Mouse (Mus musculus): ENCODE data around the gene Anapc2. TPM values are rescaled to one million over a fixed set of nuclear protein-coding genes. Genes with fewer than 3 reads are reported as not detected.

Gene Anapc2
- polyA plus RNA-seq, 1 experiment from 2014 or later, result 141 TPM

GRCm38 (mm10) chr2:25331470-25331869 lies 59.2 kb downstream of the Anapc2 start:
- peak overlapping the region; percentile 94; the same call in 1 of the 2 replicates for H3K27ac ChIP-seq (replicated peaks)
- peaks cover 31% of the 10 kb centered on the region for H3K36me3 ChIP-seq
- no peaks in the 10 kb centered on the region for H3K9me3 ChIP-seq (replicated peaks)
- peaks cover 26% of the 10 kb centered on the region for H3K4me1 ChIP-seq
- H3K27me3 ChIP-seq (ENCODE audit: low read depth, poor library complexity, severe bottlenecking), result no peaks in the 10 kb centered on the region
- 66% methylated on average over 9 of the region's 9 CpGs for WGBS
- peak overlapping the region; percentile 91 for H3K4me3 ChIP-seq
- DNase-seq (ENCODE audit: low spot score), result no peak

GRCm38 (mm10) chr2:25332286-25333160 lies 60.2 kb downstream of the Anapc2 start, which contains the start of gene Man1b1:
Gene Man1b1 (plus strand): TSS chr2:25332338.
- peak within 1 kb of the TSS; percentile 94 for H3K27ac ChIP-seq (replicated peaks)
- peak; percentile 99 for DNase-seq (ENCODE audit: low spot score)
- peaks cover 26% of the 10 kb centered on the region for H3K4me1 ChIP-seq
- peaks cover 41% of the 10 kb centered on the region for H3K36me3 ChIP-seq
- H3K9me3 ChIP-seq (replicated peaks), result no peaks in the 10 kb centered on the region
- peak within 1 kb of the TSS; percentile 91 for H3K4me3 ChIP-seq
- under 1% methylated on average over 78 of the region's 78 CpGs for WGBS
- no peaks in the 10 kb centered on the region for H3K27me3 ChIP-seq (ENCODE audit: low read depth, poor library complexity, severe bottlenecking)

- peaks cover 26% of the 10 kb centered on the region for H3K4me1 ChIP-seq
- H3K27me3 ChIP-seq (ENCODE audit: low read depth, poor library complexity, severe bottlenecking), result no peaks in the 10 kb centered on the region
- WGBS, result 93% methylated on average over 2 of the region's 2 CpGs
- DNase-seq (ENCODE audit: low spot score), result no peak
- no peaks in the 10 kb centered on the region for H3K9me3 ChIP-seq (replicated peaks)
- peaks cover 52% of the 10 kb centered on the region for H3K36me3 ChIP-seq
- H3K27ac ChIP-seq (replicated peaks), result no peak overlapping the region; the same call in 1 of the 2 replicates
- H3K4me3 ChIP-seq, result peak overlapping the region; percentile 91
Observed at GRCm38 (mm10) chr2:25333569-25333968, 61.3 kb downstream of the Anapc2 start.

Other genes starting within 250 kb of the Anapc2 start
- gene Nsmf, start 218.1 kb upstream of the Anapc2 start, polyA plus RNA-seq (2016; fragmentation: Nextera tagmentation; extraction: Ambion mirVana), result 66.4 and 84.9 TPM in 2 replicates
- gene Entpd8, start 192.2 kb upstream of the Anapc2 start, polyA plus RNA-seq (2016; fragmentation: Nextera tagmentation; extraction: Ambion mirVana), result not detected in 2 replicates
- 0.09 TPM in 1 of 2 replicates, not detected in the other for gene Noxa1, start 177.3 kb upstream of the Anapc2 start, polyA plus RNA-seq (2016; fragmentation: Nextera tagmentation; extraction: Ambion mirVana)
- gene Nrarp, start 91.7 kb upstream of the Anapc2 start, polyA plus RNA-seq (2016; fragmentation: Nextera tagmentation; extraction: Ambion mirVana), result 65.8 and 74.1 TPM in 2 replicates
- 1.3 and 1.9 TPM in 2 replicates for gene Tor4a, start 75.6 kb upstream of the Anapc2 start, polyA plus RNA-seq (2016; fragmentation: Nextera tagmentation; extraction: Ambion mirVana)
- 131 and 140 TPM in 2 replicates for gene Nelfb, start 61.0 kb upstream of the Anapc2 start, polyA plus RNA-seq (2016; fragmentation: Nextera tagmentation; extraction: Ambion mirVana)
- not detected in 2 replicates for gene Stpg3, start 57.8 kb upstream of the Anapc2 start, polyA plus RNA-seq (2016; fragmentation: Nextera tagmentation; extraction: Ambion mirVana)
- 0.62 TPM in 1 of 2 replicates, not detected in the other for gene Fam166a, start 53.7 kb upstream of the Anapc2 start, polyA plus RNA-seq (2016; fragmentation: Nextera tagmentation; extraction: Ambion mirVana)
- 682 and 743 TPM in 2 replicates for gene Tubb4b, start 47.8 kb upstream of the Anapc2 start, polyA plus RNA-seq (2016; fragmentation: Nextera tagmentation; extraction: Ambion mirVana)
- gene Slc34a3, start 38.1 kb upstream of the Anapc2 start, polyA plus RNA-seq (2016; fragmentation: Nextera tagmentation; extraction: Ambion mirVana), result not detected in 2 replicates
- not detected in 2 replicates for gene Rnf224, start 35.7 kb upstream of the Anapc2 start, polyA plus RNA-seq (2016; fragmentation: Nextera tagmentation; extraction: Ambion mirVana)
- 28.3 and 32.0 TPM in 2 replicates for gene Rnf208, start 30.2 kb upstream of the Anapc2 start, polyA plus RNA-seq (2016; fragmentation: Nextera tagmentation; extraction: Ambion mirVana)
- 0.21 and 0.22 TPM in 2 replicates for gene Cysrt1, start 30.0 kb upstream of the Anapc2 start, polyA plus RNA-seq (2016; fragmentation: Nextera tagmentation; extraction: Ambion mirVana)
- 7.2 and 8.6 TPM in 2 replicates for gene AL732309.1, start 25.6 kb upstream of the Anapc2 start, polyA plus RNA-seq (2016; fragmentation: Nextera tagmentation; extraction: Ambion mirVana)
- gene Tmem203, start 17.0 kb upstream of the Anapc2 start, polyA plus RNA-seq (2016; fragmentation: Nextera tagmentation; extraction: Ambion mirVana), result 19.1 and 20.2 TPM in 2 replicates
- 7.5 and 7.8 TPM in 2 replicates for gene Tprn, start 9.9 kb upstream of the Anapc2 start, polyA plus RNA-seq (2016; fragmentation: Nextera tagmentation; extraction: Ambion mirVana)
- 243 and 252 TPM in 2 replicates for gene Ssna1, start within 50 bp of the Anapc2 start, polyA plus RNA-seq (2016; fragmentation: Nextera tagmentation; extraction: Ambion mirVana)
- not detected in 2 replicates for gene Tmem210, start 15.7 kb downstream of the Anapc2 start, polyA plus RNA-seq (2016; fragmentation: Nextera tagmentation; extraction: Ambion mirVana)
- not detected in 2 replicates for gene Lrrc26, start 17.4 kb downstream of the Anapc2 start, polyA plus RNA-seq (2016; fragmentation: Nextera tagmentation; extraction: Ambion mirVana)
- gene Grin1, start 46.7 kb downstream of the Anapc2 start, polyA plus RNA-seq (2016; fragmentation: Nextera tagmentation; extraction: Ambion mirVana), result 1.5 and 1.8 TPM in 2 replicates
- 55.6 and 62.8 TPM in 2 replicates for gene Man1b1, start 59.9 kb downstream of the Anapc2 start, polyA plus RNA-seq (2016; fragmentation: Nextera tagmentation; extraction: Ambion mirVana)
- 16.2 and 20.2 TPM in 2 replicates for gene Dpp7, start 83.9 kb downstream of the Anapc2 start, polyA plus RNA-seq (2016; fragmentation: Nextera tagmentation; extraction: Ambion mirVana)
- 6.0 and 8.4 TPM in 2 replicates for gene Uap1l1, start 93.2 kb downstream of the Anapc2 start, polyA plus RNA-seq (2016; fragmentation: Nextera tagmentation; extraction: Ambion mirVana)
- gene Sapcd2, start 99.8 kb downstream of the Anapc2 start, polyA plus RNA-seq (2016; fragmentation: Nextera tagmentation; extraction: Ambion mirVana), result 73.4 and 86.4 TPM in 2 replicates
- gene Entpd2, start 123.4 kb downstream of the Anapc2 start, polyA plus RNA-seq (2016; fragmentation: Nextera tagmentation; extraction: Ambion mirVana), result 0.26 TPM in 1 of 2 replicates, not detected in the other
- gene Npdc1, start 126.9 kb downstream of the Anapc2 start, polyA plus RNA-seq (2016; fragmentation: Nextera tagmentation; extraction: Ambion mirVana), result 80.6 and 125 TPM in 2 replicates
- gene Fut7, start 150.8 kb downstream of the Anapc2 start, polyA plus RNA-seq (2016; fragmentation: Nextera tagmentation; extraction: Ambion mirVana), result not detected in 2 replicates
- gene Abca2, start 156.2 kb downstream of the Anapc2 start, polyA plus RNA-seq (2016; fragmentation: Nextera tagmentation; extraction: Ambion mirVana), result 6.2 and 8.1 TPM in 2 replicates
- gene Clic3, start 184.4 kb downstream of the Anapc2 start, polyA plus RNA-seq (2016; fragmentation: Nextera tagmentation; extraction: Ambion mirVana), result 1.1 and 1.9 TPM in 2 replicates
- gene Paxx, start 188.6 kb downstream of the Anapc2 start, polyA plus RNA-seq (2016; fragmentation: Nextera tagmentation; extraction: Ambion mirVana), result 17.4 and 26.4 TPM in 2 replicates
- gene Ptgds, start 197.6 kb downstream of the Anapc2 start, polyA plus RNA-seq (2016; fragmentation: Nextera tagmentation; extraction: Ambion mirVana), result 0.16 TPM in 1 of 2 replicates, not detected in the other
- gene Lcn12, start 221.4 kb downstream of the Anapc2 start, polyA plus RNA-seq (2016; fragmentation: Nextera tagmentation; extraction: Ambion mirVana), result not detected in 2 replicates
- gene Fbxw5, start 228.3 kb downstream of the Anapc2 start, polyA plus RNA-seq (2016; fragmentation: Nextera tagmentation; extraction: Ambion mirVana), result 91.2 and 108 TPM in 2 replicates
- gene C8g, start 229.2 kb downstream of the Anapc2 start, polyA plus RNA-seq (2016; fragmentation: Nextera tagmentation; extraction: Ambion mirVana), result 5.2 and 5.6 TPM in 2 replicates